Mouse (Mus musculus) gastrocnemius, adult 2 months (tissue): ENCODE results near the gene Ppp1r13l. TPM values are rescaled to one million over a fixed set of nuclear protein-coding genes. Genes with fewer than 3 reads are reported as not detected.

Experiments
- DNase-seq: peaks from one replicate; pipeline ENCODE4 v3.0.0; 2022
- H3K27ac ChIP-seq: fragments of 200-600 bp; 2 replicates; pipeline ENCODE4 v1.8.1; 2022; ENCODE audit warnings: mild to moderate bottlenecking
- H3K4me3 ChIP-seq: fragments of 200-600 bp; 2 replicates; pipeline ENCODE4 v1.8.1; 2022; ENCODE audit warnings: mild to moderate bottlenecking, moderate library complexity
- CTCF ChIP-seq: fragments of 200-600 bp; IDR thresholded peaks from 2 replicates; pipeline ENCODE4 v1.8.1; 2022; ENCODE audit warnings: antibody characterized with exemption, mild to moderate bottlenecking, moderate library complexity
- intact Hi-C: fragments of 180-260 bp; cut with DNase I; formaldehyde crosslinking; loops from one replicate; pipeline ENCODE4 v1.15.1; 2025
- microRNA-seq: library from miRNA; unstranded; fragments of <30 nt; microRNA quantifications from one replicate; pipeline ENCODE4 v1.2.0, GENCODE M21; 2021
- total RNA-seq, 2 experiments: library from RNA; stranded (reverse); gene quantifications; 2 replicates each; pipeline ENCODE4 v1.2.3; 2021

Gene Ppp1r13l
- total RNA-seq, 2 experiments from 2014 or later: 2.1 to 4.9 TPM

DNA sequence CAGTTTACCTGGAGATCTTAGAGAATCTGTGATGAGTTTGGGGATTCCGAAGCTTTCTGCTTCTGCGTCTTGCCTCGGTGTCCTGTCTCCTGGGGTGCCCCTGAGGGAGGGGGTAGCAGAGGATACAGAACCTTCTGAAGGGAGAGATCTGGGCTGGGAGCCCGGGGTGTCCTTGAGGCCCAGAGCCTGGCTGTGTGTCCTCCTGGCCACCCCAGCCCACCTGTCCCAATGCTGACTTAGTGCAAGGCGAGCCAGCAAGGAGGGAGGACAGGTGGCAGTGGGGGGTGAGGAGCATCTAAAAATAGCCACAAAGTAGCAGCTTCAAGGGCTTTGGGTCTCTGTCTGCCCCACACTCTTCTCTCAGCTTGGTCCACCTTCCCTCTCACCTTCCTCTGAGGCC, 52.2 kb downstream of the Ppp1r13l start:
- Histone ChIP-seq H3K27ac (peak overlapping the region; percentile 99), H3K4me3 (peak overlapping the region; percentile 91)
- intact Hi-C loops: no loop called here
- no peak for TF ChIP-seq CTCF
- peak; percentile 87 for DNase-seq

- intact Hi-C loops: no loop called here
- Histone ChIP-seq H3K4me3 (peak overlapping the region; percentile 91), H3K27ac (peak overlapping the region; percentile 99)
- DNase-seq: peak; percentile 54
- no peak for TF ChIP-seq CTCF
Observed at GRCm38 (mm10) chr7:19413525-19413924, 54.0 kb downstream of the Ppp1r13l start.

- Histone ChIP-seq H3K4me3 (peak overlapping the region; percentile 91), H3K27ac (peak overlapping the region; percentile 99)
- no peak for DNase-seq
- intact Hi-C loops: no loop called here
- no peak for TF ChIP-seq CTCF
Observed at GRCm38 (mm10) chr7:19416590-19416989, 57.0 kb downstream of the Ppp1r13l start.

- no peak for DNase-seq
- peak overlapping the region; percentile 74 for H3K27ac ChIP-seq
- peak overlapping the region; percentile 43 for H3K4me3 ChIP-seq
- no peak for TF ChIP-seq CTCF
- intact Hi-C loops: no loop called here
Observed at GRCm38 (mm10) chr7:19420121-19420520, 60.6 kb downstream of the Ppp1r13l start.

GRCm38 (mm10) chr7:19420821-19421636, 61.5 kb downstream of the Ppp1r13l start:
- TF ChIP-seq CTCF: no peak
- intact Hi-C loops: no loop called here

GRCm38 (mm10) chr7:19423083-19423482, 63.5 kb downstream of the Ppp1r13l start:
- intact Hi-C loops: no loop called here
- H3K4me3 ChIP-seq: no peak overlapping the region
- no peak for TF ChIP-seq CTCF

More at GRCm38 (mm10) chr7:19420821-19421636, 61.5 kb downstream of the Ppp1r13l start:
- Histone ChIP-seq H3K4me3 (peak overlapping the region; percentile 64), H3K27ac (peak overlapping the region; percentile 77)
- peak; percentile 90 for DNase-seq

DNA sequence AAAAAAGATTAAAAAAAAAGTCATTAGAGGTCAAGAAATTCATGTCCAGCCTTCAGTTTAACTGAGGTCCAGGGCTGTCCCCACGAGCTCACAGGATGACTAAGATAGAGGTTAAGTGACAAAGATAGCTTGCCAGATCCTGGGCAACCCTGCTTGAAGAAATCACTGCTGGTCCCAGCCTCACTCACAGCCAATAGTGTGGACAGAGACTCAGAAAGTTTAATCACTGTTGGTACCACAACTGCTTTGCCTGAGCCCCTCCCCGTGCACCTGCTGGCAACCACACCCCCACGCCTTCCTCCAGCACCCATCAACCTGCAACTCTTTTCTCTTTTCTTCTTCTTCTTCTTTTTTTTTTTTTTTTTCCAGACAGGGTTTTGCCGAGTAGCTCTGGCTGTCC, 64.5 kb downstream of the Ppp1r13l start:
- Histone ChIP-seq H3K4me3 (no peak overlapping the region), H3K27ac (no peak overlapping the region)
- no peak for TF ChIP-seq CTCF
- DNase-seq: peak; percentile 73
- intact Hi-C loops: no loop called here

More at GRCm38 (mm10) chr7:19423083-19423482, 63.5 kb downstream of the Ppp1r13l start:
- H3K27ac ChIP-seq: peak overlapping the region; percentile 77
- peak; percentile 64 for DNase-seq

GRCm38 (mm10) chr7:19426349-19426748, 66.8 kb downstream of the Ppp1r13l start:
- no peak for TF ChIP-seq CTCF
- Histone ChIP-seq H3K27ac (no peak overlapping the region), H3K4me3 (no peak overlapping the region)
- DNase-seq: no peak
- intact Hi-C loops: no loop called here

DNA sequence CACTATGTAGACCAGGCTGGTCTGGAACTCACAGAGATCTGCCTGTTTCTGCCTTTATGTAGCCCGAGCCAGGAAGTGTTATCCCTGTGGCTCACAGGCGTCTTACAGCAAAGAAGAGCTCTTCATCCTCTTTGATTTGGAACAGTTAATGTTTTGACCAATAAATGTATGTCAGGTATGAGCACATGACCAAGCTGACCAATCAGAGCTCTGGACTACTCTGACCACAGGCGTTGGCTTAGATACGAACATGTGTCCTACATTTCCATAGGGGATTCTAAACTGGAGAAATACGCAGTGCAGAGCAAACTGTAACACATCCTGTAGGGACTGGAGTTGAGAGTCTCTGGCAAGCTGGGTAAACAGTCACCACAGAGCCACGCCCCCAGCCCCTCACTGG, 67.3 kb downstream of the Ppp1r13l start:
- DNase-seq: no peak
- Histone ChIP-seq H3K4me3 (no peak overlapping the region), H3K27ac (no peak overlapping the region)
- intact Hi-C loops: no loop called here
- no peak for TF ChIP-seq CTCF

Small RNAs within 50 kb of the gene (microRNA-seq; reads per million reads assigned to microRNA genes)
- not detected for gene Mir343

Other genes with a start within 250 kb of the Ppp1r13l start
- gene Gm4969, start 241.4 kb upstream of the Ppp1r13l start, total RNA-seq: not detected
- gene Fbxo46, start 239.9 kb upstream of the Ppp1r13l start, total RNA-seq: 1 to 10 TPM; 2.3 to 3.0 TPM
- gene Qpctl, start 210.5 kb upstream of the Ppp1r13l start, total RNA-seq: 1 to 10 TPM; 2.0 TPM
- 10 to 100 TPM; 49.7 to 58.0 TPM for gene Snrpd2, start 210.0 kb upstream of the Ppp1r13l start, total RNA-seq
- not detected for gene Gipr, start 193.6 kb upstream of the Ppp1r13l start, total RNA-seq
- 10 to 100 TPM in 1 of 2 experiments, 1 to 10 TPM in 1; 9.5 to 10.5 TPM for gene Eml2, start 183.3 kb upstream of the Ppp1r13l start, total RNA-seq
- gene Gpr4, start 147.2 kb upstream of the Ppp1r13l start, total RNA-seq: 1 to 10 TPM; 1.9 to 2.9 TPM
- 10 to 100 TPM; 41.9 to 52.4 TPM for gene Opa3, start 131.4 kb upstream of the Ppp1r13l start, total RNA-seq
- 10 to 100 TPM; 13.6 to 17.3 TPM for gene Vasp, start 87.9 kb upstream of the Ppp1r13l start, total RNA-seq
- gene Ppm1n, start 79.7 kb upstream of the Ppp1r13l start, total RNA-seq: under 1 TPM in 1 of 2 experiments, not detected in 1; 0.74 TPM
- 1,000 to 10,000 TPM in 1 of 2 experiments, 100 to 1,000 TPM in 1; 987 to 1,150 TPM for gene Rtn2, start 77.1 kb upstream of the Ppp1r13l start, total RNA-seq
- gene Fosb, start 49.7 kb upstream of the Ppp1r13l start, total RNA-seq: under 1 TPM; 0.22 to 0.59 TPM
- 10 to 100 TPM; 28.1 to 30.4 TPM for gene Ercc1, start 15.0 kb upstream of the Ppp1r13l start, total RNA-seq
- 10 to 100 TPM; 11.4 to 11.5 TPM for gene Cd3eap, start 266 bp upstream of the Ppp1r13l start, total RNA-seq
- gene Ercc2, start 22.3 kb downstream of the Ppp1r13l start, total RNA-seq: 10 to 100 TPM in 1 of 2 experiments, 1 to 10 TPM in 1; 8.5 to 10.7 TPM
- under 1 TPM; 0.18 to 0.39 TPM for gene Klc3, start 44.4 kb downstream of the Ppp1r13l start, total RNA-seq
- gene Ckm, start 45.0 kb downstream of the Ppp1r13l start, total RNA-seq: over 10,000 TPM; 32,173 to 47,719 TPM
- 10 to 100 TPM; 17.1 to 17.9 TPM for gene Mark4, start 99.1 kb downstream of the Ppp1r13l start, total RNA-seq
- under 1 TPM; 0.41 to 0.73 TPM for gene Exoc3l2, start 103.6 kb downstream of the Ppp1r13l start, total RNA-seq
- 1 to 10 TPM; 1.7 to 2.1 TPM for gene Bloc1s3, start 148.6 kb downstream of the Ppp1r13l start, total RNA-seq
- gene Trappc6a, start 148.6 kb downstream of the Ppp1r13l start, total RNA-seq: 1 to 10 TPM; 6.2 to 9.9 TPM
- not detected for gene Nkpd1, start 158.1 kb downstream of the Ppp1r13l start, total RNA-seq
- 10 to 100 TPM; 48.4 to 49.1 TPM for gene Ppp1r37, start 203.3 kb downstream of the Ppp1r13l start, total RNA-seq
- under 1 TPM; 0.45 to 0.51 TPM for gene Zfp296, start 217.5 kb downstream of the Ppp1r13l start, total RNA-seq
- 10 to 100 TPM; 73.4 to 74.2 TPM for gene Gemin7, start 217.8 kb downstream of the Ppp1r13l start, total RNA-seq
- gene Clasrp, start 244.7 kb downstream of the Ppp1r13l start, total RNA-seq: 10 to 100 TPM; 13.7 to 15.1 TPM